Mouse (Mus musculus) CH12.LX (cell line): ENCODE data around the gene Col5a1. TPM values are rescaled to one million over a fixed set of nuclear protein-coding genes. Genes with fewer than 3 reads are reported as not detected.

ENCODE experiments used
- DNase-seq: peaks from one replicate; pipeline ENCODE4 v3.0.0-alpha.2; 2013; ENCODE audit errors: extremely low read depth
- H3K27ac ChIP-seq: 2 replicates; pipeline ENCODE4 v1.5.1; 2012; ENCODE audit warnings: low read depth, mild to moderate bottlenecking, control low read depth, moderate library complexity; ENCODE audit not compliant: insufficient read depth
- H3K27me3 ChIP-seq: replicated peaks from 2 replicates; pipeline ENCODE3; 2012; ENCODE audit warnings: inconsistent platforms
- H3K36me3 ChIP-seq, 2 experiments: replicated peaks in 1 of 2; 2 replicates each; pipeline versions ENCODE3 to v1.6.1; 2012; ENCODE audit warnings: inconsistent platforms in 1 of 2, low read length in 1 of 2, mild to moderate bottlenecking in 1 of 2, mixed read lengths in 1 of 2, moderate library complexity in 1 of 2; ENCODE audit not compliant: control insufficient read depth in 1 of 2, insufficient read depth in 1 of 2
- H3K4me1 ChIP-seq, 2 experiments: 2 replicates each; pipeline ENCODE4 v1.6.1; 2012; ENCODE audit warnings: inconsistent platforms in 1 of 2, moderate library complexity in 1 of 2; ENCODE audit not compliant: insufficient read depth in 2 of 2, control insufficient read depth in 1 of 2
- H3K4me2 ChIP-seq: 2 replicates; pipeline ENCODE4 v1.6.1; 2012; ENCODE audit warnings: low read depth, mild to moderate bottlenecking, control low read depth; ENCODE audit not compliant: poor library complexity, insufficient read depth, severe bottlenecking
- H3K4me3 ChIP-seq, 3 experiments: fragments of 150-350 bp in 1 of 3; sonication (generic) in 1 of 3; replicated peaks in 1 of 3; 2 replicates each; pipeline versions ENCODE3 to v1.5.1; 2011 to 2012; ENCODE audit warnings: low read depth in 2 of 3, low read length in 2 of 3, mild to moderate bottlenecking in 2 of 3, moderate library complexity in 2 of 3, control low read depth in 1 of 3, improper control_type of control experiment in 1 of 3, inconsistent platforms in 1 of 3, mixed read lengths in 1 of 3; ENCODE audit not compliant: poor library complexity in 1 of 3
- H3K79me2 ChIP-seq: replicated peaks from 2 replicates; pipeline ENCODE4 v1.6.1; 2012; ENCODE audit warnings: mild to moderate bottlenecking, moderate library complexity; ENCODE audit not compliant: control insufficient read depth, poor library complexity, insufficient read depth, severe bottlenecking; ENCODE audit errors: extremely low read depth
- H3K9ac ChIP-seq: 2 replicates; pipeline ENCODE4 v1.6.1; 2012; ENCODE audit warnings: low read depth, mild to moderate bottlenecking, control low read depth, moderate library complexity; ENCODE audit not compliant: insufficient read depth
- H3K9me3 ChIP-seq: replicated peaks from 2 replicates; pipeline ENCODE3; 2012; ENCODE audit warnings: low read length, inconsistent platforms, mixed read lengths
- CHD1 ChIP-seq: IDR thresholded peaks from 2 replicates; pipeline ENCODE4 v1.6.1; 2012; ENCODE audit warnings: low read depth, low read length, improper control_type of control experiment, inconsistent platforms
- CHD2 ChIP-seq: IDR thresholded peaks from 2 replicates; pipeline ENCODE4 v1.6.1; 2011; ENCODE audit warnings: low read length, improper control_type of control experiment
- CTCF ChIP-seq, 2 experiments: IDR thresholded peaks in 1 of 2; conservative IDR thresholded peaks in 1 of 2; 2 replicates each; pipeline ENCODE4 v1.5.1; 2011 to 2012; ENCODE audit warnings: low read depth in 2 of 2, low read length in 2 of 2, improper control_type of control experiment in 1 of 2, inconsistent platforms in 1 of 2, mild to moderate bottlenecking in 1 of 2, moderate library complexity in 1 of 2
- E2F4 ChIP-seq: IDR thresholded peaks from 2 replicates; pipeline ENCODE4 v1.6.1; 2011; ENCODE audit warnings: low read depth, low read length, improper control_type of control experiment; ENCODE audit not compliant: insufficient replicate concordance
- ETS1 ChIP-seq: conservative IDR thresholded peaks from 2 replicates; pipeline ENCODE4 v1.6.1; 2012; ENCODE audit warnings: low read depth, mild to moderate bottlenecking, inconsistent platforms, low read length, improper control_type of control experiment, moderate library complexity
- HCFC1 ChIP-seq: IDR thresholded peaks from 2 replicates; pipeline ENCODE4 v1.6.1; 2012; ENCODE audit warnings: low read depth, mild to moderate bottlenecking, inconsistent platforms, low read length, improper control_type of control experiment
- KAT2A ChIP-seq: IDR thresholded peaks from 2 replicates; pipeline ENCODE4 v1.6.1; 2012; ENCODE audit warnings: low read length, improper control_type of control experiment, inconsistent platforms; ENCODE audit not compliant: insufficient replicate concordance
- MAFK ChIP-seq: IDR thresholded peaks from 2 replicates; pipeline ENCODE4 v1.6.1; 2011; ENCODE audit warnings: low read length, improper control_type of control experiment; ENCODE audit not compliant: insufficient replicate concordance
- MXI1 ChIP-seq: IDR thresholded peaks from 2 replicates; pipeline ENCODE4 v1.6.1; 2011; ENCODE audit warnings: mild to moderate bottlenecking, low read depth, low read length, improper control_type of control experiment
- NELFE ChIP-seq: IDR thresholded peaks from 2 replicates; pipeline ENCODE4 v1.6.1; 2011; ENCODE audit warnings: low read depth, low read length, improper control_type of control experiment
- POLR2AphosphoS2 ChIP-seq: IDR thresholded peaks from 2 replicates; pipeline ENCODE4 v1.6.1; 2011; ENCODE audit warnings: low read depth, low read length, improper control_type of control experiment
- RCOR1 ChIP-seq: conservative IDR thresholded peaks from 2 replicates; pipeline ENCODE4 v1.6.1; 2012; ENCODE audit warnings: low read depth, mild to moderate bottlenecking, inconsistent platforms, low read length, improper control_type of control experiment
- SIN3A ChIP-seq: IDR thresholded peaks from 2 replicates; pipeline ENCODE4 v1.6.1; 2012; ENCODE audit warnings: low read length, improper control_type of control experiment, inconsistent platforms
- TBP ChIP-seq: conservative IDR thresholded peaks from 2 replicates; pipeline ENCODE4 v1.6.1; 2011; ENCODE audit warnings: low read depth, low read length, improper control_type of control experiment
- UBTF ChIP-seq: IDR thresholded peaks from 2 replicates; pipeline ENCODE4 v1.6.1; 2012; ENCODE audit warnings: low read depth, mild to moderate bottlenecking, inconsistent platforms, low read length, improper control_type of control experiment, moderate library complexity
- USF1 ChIP-seq: IDR thresholded peaks from 2 replicates; pipeline ENCODE4 v1.6.1; 2014; ENCODE audit warnings: low read depth, mild to moderate bottlenecking, inconsistent platforms, low read length, improper control_type of control experiment
- ZC3H11A ChIP-seq: IDR thresholded peaks from 2 replicates; pipeline ENCODE4 v1.6.1; 2012; ENCODE audit warnings: low read depth, mild to moderate bottlenecking, inconsistent platforms, low read length, improper control_type of control experiment
- dilution Hi-C: fragments of 300-500 bp; cut with MboI; formaldehyde crosslinking; loops from 2 replicates; pipeline ENCODE4 v1.14.3; 2020; ENCODE audit warnings: low sequenced_read_pairs; ENCODE audit not compliant: extremely low pct_unique_long_range_greater_than_20kb, extremely low pct_ligation_motif_present
- in situ Hi-C: fragments of 300-500 bp; cut with MboI; formaldehyde crosslinking; loops from 3 replicates; pipeline ENCODE4 v1.14.3; 2019; ENCODE audit warnings: low sequenced_read_pairs, low pct_ligation_motif_present, low pct_unique_long_range_greater_than_20kb, mixed read lengths
- polyA plus RNA-seq: library from polyadenylated mRNA; unstranded; fragments of >175 nt; gene quantifications from 2 replicates; pipeline ENCODE4 v1.2.1, GENCODE M21; 2012; ENCODE audit warnings: low read depth; ENCODE audit not compliant: insufficient read length
- total RNA-seq, 2 experiments: library from RNA; depleted of rRNA; stranded (reverse); fragments of 300-350 nt in 1 of 2; fragments of >200 nt in 1 of 2; gene quantifications; 2 replicates each; pipeline ENCODE4 v1.2.3; 2012 to 2014

Col5a1 gene
- total and polyA plus RNA-seq, 3 experiments = 0.04 TPM; not detected in 2

DNA sequence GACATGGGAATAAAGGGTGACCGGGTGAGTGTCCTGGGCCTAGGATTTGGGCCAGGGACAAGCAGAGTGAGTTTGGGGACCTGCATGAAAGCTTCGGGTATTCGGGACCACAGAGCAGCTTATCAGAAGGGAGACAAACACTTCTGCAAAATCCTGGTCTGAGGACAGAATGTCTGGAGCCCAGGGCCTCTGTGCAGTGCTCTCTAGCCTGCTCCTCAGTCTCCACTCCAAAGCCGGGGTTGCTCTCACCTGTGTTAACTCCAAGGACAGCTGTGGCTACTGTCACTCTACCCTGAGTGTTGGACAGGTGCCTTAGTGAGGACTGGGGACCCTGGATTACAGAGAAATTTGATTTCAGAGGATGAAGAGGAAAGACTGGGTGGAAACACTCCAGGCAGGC is 100.5 kb downstream of the Col5a1 start:
- H3K36me3 ChIP-seq = no peaks in the 10 kb centered on the region
- H3K9me3 ChIP-seq = no peaks in the 10 kb centered on the region
- no peak overlapping the region for H3K4me2 ChIP-seq
- in situ Hi-C loops (no loop called here), dilution Hi-C loops (no loop called here)
- TF ChIP-seq MXI1 = no peak
- no peak for TF ChIP-seq POLR2AphosphoS2
- no peak for TF ChIP-seq CHD1
- TF ChIP-seq RCOR1 = no peak
- no peak for TF ChIP-seq SIN3A
- no peak for TF ChIP-seq TBP
- TF ChIP-seq UBTF = no peak
- TF ChIP-seq MAFK = no peak
- TF ChIP-seq CHD2 = no peak
- no peak for TF ChIP-seq USF1
- TF ChIP-seq ZC3H11A = no peak
- TF ChIP-seq KAT2A = no peak
- no peak for TF ChIP-seq NELFE
- TF ChIP-seq ETS1 = no peak
- no peak for TF ChIP-seq HCFC1
- no peak for TF ChIP-seq E2F4
- H3K4me1 ChIP-seq = no peaks in the 10 kb centered on the region
- H3K9ac ChIP-seq = no peak overlapping the region
- H3K27ac ChIP-seq = no peak overlapping the region
- no peak overlapping the region for H3K4me3 ChIP-seq
- peaks cover 98% of the 10 kb centered on the region for H3K27me3 ChIP-seq
- no peaks in the 10 kb centered on the region for H3K79me2 ChIP-seq
- no peak for DNase-seq

DNA sequence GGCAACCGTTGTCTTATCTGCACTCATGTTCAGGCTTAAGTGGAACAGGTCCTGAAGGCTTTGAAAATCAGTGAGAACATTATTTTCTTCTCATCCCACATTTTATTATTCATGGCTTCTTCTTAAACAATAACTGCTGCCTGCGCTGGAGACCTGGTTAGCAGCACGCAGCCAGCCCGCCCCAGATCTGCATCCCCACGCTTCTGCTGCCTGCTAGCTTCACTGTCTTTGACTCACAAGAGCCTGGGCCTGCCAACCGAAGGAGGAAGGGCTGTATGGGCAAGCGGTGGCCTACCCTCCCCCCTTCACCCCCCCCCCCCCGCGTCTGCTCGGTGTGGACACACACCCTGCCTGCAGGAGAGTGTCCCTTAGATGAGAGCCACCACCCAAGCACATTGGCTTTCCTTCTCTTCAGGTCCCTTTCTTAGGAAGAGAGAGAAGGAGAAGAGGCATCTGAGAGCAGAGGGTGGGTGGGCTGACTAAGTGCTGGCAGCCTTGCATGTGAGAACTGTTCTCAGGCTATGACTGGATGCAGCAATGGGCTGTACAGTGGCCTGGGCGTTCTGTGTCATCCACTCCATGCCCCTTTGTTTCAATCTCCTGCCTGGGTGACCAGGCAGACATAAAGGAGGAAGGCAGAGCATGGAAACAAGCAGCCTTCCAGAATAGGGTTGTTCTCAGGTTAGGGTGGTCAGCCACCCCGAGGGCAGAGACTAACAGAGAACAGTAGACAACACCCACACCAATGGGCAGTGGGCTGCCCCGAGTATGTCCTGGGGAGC is 104.4 kb downstream of the Col5a1 start:
- no peaks in the 10 kb centered on the region for H3K79me2 ChIP-seq
- H3K36me3 ChIP-seq = no peaks in the 10 kb centered on the region
- DNase-seq = no peak
- no peak for TF ChIP-seq CTCF (conservative IDR thresholded peaks at IDR 0.05 in 1 of 2, IDR thresholded peaks at IDR 0.05 in 1 of 2; ENCODE audit: low read depth in 2 of 2, low read length in 2 of 2)
- H3K4me2 ChIP-seq = no peak overlapping the region
- H3K27me3 ChIP-seq = peaks cover 97% of the 10 kb centered on the region
- H3K9ac ChIP-seq = no peak overlapping the region
- in situ Hi-C loops (no loop called here), dilution Hi-C loops (no loop called here)
- no peaks in the 10 kb centered on the region for H3K4me1 ChIP-seq
- no peaks in the 10 kb centered on the region for H3K9me3 ChIP-seq
- no peak overlapping the region for H3K27ac ChIP-seq
- no peak overlapping the region for H3K4me3 ChIP-seq
